Mouse (Mus musculus): ENCODE results near the gene Flot1. TPM values are rescaled to one million over a fixed set of nuclear protein-coding genes. Genes with fewer than 3 reads are reported as not detected.

Flot1 gene
- polyA plus RNA-seq, 1 experiment: 52.7 TPM

- Histone ChIP-seq H3K4me3 (ENCODE audit: insufficient read depth, low read length) (no peak overlapping the region), H3K4me1 (ENCODE audit: control insufficient read depth, insufficient read depth, low read length) (peaks cover 28% of the 10 kb centered on the region), H3K27ac (ENCODE audit: insufficient read depth, low read depth, low read length) (no peak overlapping the region)
- no peak for TF ChIP-seq POLR2A (IDR thresholded peaks at IDR 0.05; ENCODE audit: borderline replicate concordance, low read depth, low read length)
- no peak for TF ChIP-seq CTCF (IDR thresholded peaks at IDR 0.05; ENCODE audit: low read depth, low read length)
Measured at GRCm38 (mm10) chr17:35787493-35787892, 35.5 kb upstream of the Flot1 start.

DNA sequence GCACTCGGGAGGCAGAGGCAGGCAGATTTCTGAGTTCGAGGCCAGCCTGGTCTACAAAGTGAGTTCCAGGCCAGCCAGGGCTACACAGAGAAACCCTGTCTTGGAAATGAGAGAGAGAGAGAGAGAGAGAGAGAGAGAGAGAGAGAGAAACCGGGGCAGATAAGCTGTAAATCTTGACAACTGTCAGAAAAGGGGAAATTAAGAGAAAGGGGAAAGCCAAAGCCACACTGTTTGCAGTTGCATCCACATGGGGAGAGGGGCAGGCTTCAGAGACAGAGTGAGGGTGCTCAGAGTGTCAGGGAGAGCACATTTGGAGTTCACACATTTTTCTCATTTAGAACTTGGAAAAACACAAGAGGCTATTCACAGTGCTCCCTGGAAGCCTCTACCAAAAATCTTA is 35.0 kb upstream of the Flot1 start:
- H3K4me1 ChIP-seq (ENCODE audit: control insufficient read depth, insufficient read depth, low read length): peaks cover 28% of the 10 kb centered on the region

GRCm38 (mm10) chr17:35790933-35791332 is 32.1 kb upstream of the Flot1 start:
- Histone ChIP-seq H3K27ac (ENCODE audit: insufficient read depth, low read depth, low read length) (no peak overlapping the region), H3K4me3 (ENCODE audit: insufficient read depth, low read length) (no peak overlapping the region), H3K4me1 (ENCODE audit: control insufficient read depth, insufficient read depth, low read length) (peaks cover 14% of the 10 kb centered on the region)
- TF ChIP-seq POLR2A (IDR thresholded peaks at IDR 0.05; ENCODE audit: borderline replicate concordance, low read depth, low read length): no peak
- TF ChIP-seq CTCF (IDR thresholded peaks at IDR 0.05; ENCODE audit: low read depth, low read length): no peak

More for the DNA sequence above, 35.0 kb upstream of the Flot1 start:
- no peak overlapping the region for H3K27ac ChIP-seq (ENCODE audit: insufficient read depth, low read depth, low read length)
- no peak overlapping the region for H3K4me3 ChIP-seq (ENCODE audit: insufficient read depth, low read length)
- TF ChIP-seq POLR2A (IDR thresholded peaks at IDR 0.05; ENCODE audit: borderline replicate concordance, low read depth, low read length): no peak
- no peak for TF ChIP-seq CTCF (IDR thresholded peaks at IDR 0.05; ENCODE audit: low read depth, low read length)

- H3K27ac ChIP-seq (ENCODE audit: insufficient read depth, low read depth, low read length): no peak overlapping the region
Measured at GRCm38 (mm10) chr17:35792837-35793236, 30.2 kb upstream of the Flot1 start.

DNA sequence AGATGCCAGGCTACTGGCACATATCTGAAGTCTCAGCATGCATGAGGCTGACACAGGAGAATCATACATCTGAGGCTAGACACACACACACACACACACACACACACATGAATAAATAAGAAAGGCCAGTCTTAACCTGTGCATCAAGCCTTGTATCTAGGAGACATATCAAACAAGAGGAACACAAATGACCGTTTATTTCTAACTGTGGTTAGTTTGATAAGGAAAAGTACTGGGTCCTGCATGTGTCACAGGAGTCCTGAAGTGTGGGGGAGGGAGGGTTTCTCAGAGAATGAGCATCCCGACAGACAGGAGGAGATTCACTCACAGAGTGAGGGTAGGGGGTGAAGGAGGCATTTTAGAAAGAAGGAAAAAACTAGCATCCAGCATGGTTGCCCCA is 27.9 kb upstream of the Flot1 start:
- Histone ChIP-seq H3K4me1 (ENCODE audit: control insufficient read depth, insufficient read depth, low read length) (peaks cover 15% of the 10 kb centered on the region), H3K27ac (ENCODE audit: insufficient read depth, low read depth, low read length) (no peak overlapping the region), H3K4me3 (ENCODE audit: insufficient read depth, low read length) (no peak overlapping the region)
- no peak for TF ChIP-seq CTCF (IDR thresholded peaks at IDR 0.05; ENCODE audit: low read depth, low read length)
- no peak for TF ChIP-seq POLR2A (IDR thresholded peaks at IDR 0.05; ENCODE audit: borderline replicate concordance, low read depth, low read length)

More at GRCm38 (mm10) chr17:35792837-35793236, 30.2 kb upstream of the Flot1 start:
- Histone ChIP-seq H3K4me1 (ENCODE audit: control insufficient read depth, insufficient read depth, low read length) (peaks cover 15% of the 10 kb centered on the region), H3K4me3 (ENCODE audit: insufficient read depth, low read length) (no peak overlapping the region)
- TF ChIP-seq POLR2A (IDR thresholded peaks at IDR 0.05; ENCODE audit: borderline replicate concordance, low read depth, low read length): no peak
- no peak for TF ChIP-seq CTCF (IDR thresholded peaks at IDR 0.05; ENCODE audit: low read depth, low read length)

- Histone ChIP-seq H3K4me3 (ENCODE audit: insufficient read depth, low read length) (no peak overlapping the region), H3K27ac (ENCODE audit: insufficient read depth, low read depth, low read length) (no peak overlapping the region)
- TF ChIP-seq POLR2A (IDR thresholded peaks at IDR 0.05; ENCODE audit: borderline replicate concordance, low read depth, low read length) (no peak), CTCF (IDR thresholded peaks at IDR 0.05; ENCODE audit: low read depth, low read length) (no peak)
Measured at GRCm38 (mm10) chr17:35795656-35796055, 27.4 kb upstream of the Flot1 start.

GRCm38 (mm10) chr17:35796835-35797234 is 26.2 kb upstream of the Flot1 start:
- TF ChIP-seq CTCF (IDR thresholded peaks at IDR 0.05; ENCODE audit: low read depth, low read length) (no peak), POLR2A (IDR thresholded peaks at IDR 0.05; ENCODE audit: borderline replicate concordance, low read depth, low read length) (no peak)
- no peak overlapping the region for H3K4me3 ChIP-seq (ENCODE audit: insufficient read depth, low read length)
- peaks cover 16% of the 10 kb centered on the region for H3K4me1 ChIP-seq (ENCODE audit: control insufficient read depth, insufficient read depth, low read length)
- H3K27ac ChIP-seq (ENCODE audit: insufficient read depth, low read depth, low read length): no peak overlapping the region

More at GRCm38 (mm10) chr17:35795656-35796055, 27.4 kb upstream of the Flot1 start:
- H3K4me1 ChIP-seq (ENCODE audit: control insufficient read depth, insufficient read depth, low read length): peaks cover 18% of the 10 kb centered on the region

- Histone ChIP-seq H3K27ac (ENCODE audit: insufficient read depth, low read depth, low read length) (no peak overlapping the region), H3K4me3 (ENCODE audit: insufficient read depth, low read length) (no peak overlapping the region), H3K4me1 (ENCODE audit: control insufficient read depth, insufficient read depth, low read length) (peaks cover 14% of the 10 kb centered on the region)
- no peak for TF ChIP-seq POLR2A (IDR thresholded peaks at IDR 0.05; ENCODE audit: borderline replicate concordance, low read depth, low read length)
- no peak for TF ChIP-seq CTCF (IDR thresholded peaks at IDR 0.05; ENCODE audit: low read depth, low read length)
Measured at GRCm38 (mm10) chr17:35800905-35801304, 22.1 kb upstream of the Flot1 start.

- TF ChIP-seq POLR2A (IDR thresholded peaks at IDR 0.05; ENCODE audit: borderline replicate concordance, low read depth, low read length) (no peak), CTCF (IDR thresholded peaks at IDR 0.05; ENCODE audit: low read depth, low read length) (no peak)
- Histone ChIP-seq H3K27ac (ENCODE audit: insufficient read depth, low read depth, low read length) (no peak overlapping the region), H3K4me1 (ENCODE audit: control insufficient read depth, insufficient read depth, low read length) (peaks cover 18% of the 10 kb centered on the region), H3K4me3 (ENCODE audit: insufficient read depth, low read length) (no peak overlapping the region)
Measured at GRCm38 (mm10) chr17:35803020-35803419, 20.0 kb upstream of the Flot1 start.

DNA sequence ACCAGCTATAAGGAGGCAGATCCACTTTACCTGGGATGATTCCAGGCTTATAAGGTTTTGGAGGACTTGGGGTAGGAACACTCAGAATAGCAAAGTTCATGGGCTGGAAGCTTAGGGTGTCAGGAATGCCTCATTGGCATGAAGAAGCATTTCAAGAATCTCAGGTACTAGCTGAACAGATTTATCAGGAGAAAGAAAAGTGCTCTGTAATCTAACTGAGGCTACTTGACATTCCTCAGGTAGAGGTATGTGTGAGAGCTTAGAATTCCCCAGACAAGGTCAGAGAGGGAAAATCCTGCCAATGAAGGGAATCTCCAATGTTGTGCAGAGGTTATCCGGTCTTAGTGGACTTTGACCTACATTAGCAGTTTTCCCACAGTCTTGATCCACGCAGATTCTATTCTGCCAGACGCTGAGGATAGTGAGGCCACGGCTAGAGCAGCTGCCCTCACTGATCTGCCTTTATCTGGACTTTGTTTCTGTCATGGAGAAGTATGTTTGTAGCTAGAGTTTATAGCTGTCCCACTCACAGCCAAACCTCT is 19.1 kb upstream of the Flot1 start:
- TF ChIP-seq CTCF (IDR thresholded peaks at IDR 0.05; ENCODE audit: low read depth, low read length) (no peak), POLR2A (IDR thresholded peaks at IDR 0.05; ENCODE audit: borderline replicate concordance, low read depth, low read length) (no peak)
- Histone ChIP-seq H3K4me3 (ENCODE audit: insufficient read depth, low read length) (no peak overlapping the region), H3K27ac (ENCODE audit: insufficient read depth, low read depth, low read length) (no peak overlapping the region), H3K4me1 (ENCODE audit: control insufficient read depth, insufficient read depth, low read length) (peaks cover 22% of the 10 kb centered on the region)
